Mouse (Mus musculus): Measurements from ENCODE around the gene Cryz. TPM values are rescaled to one million over a fixed set of nuclear protein-coding genes. Genes with fewer than 3 reads are reported as not detected.

The Cryz gene
- polyA plus RNA-seq, 1 experiment = 7.6 TPM

GRCm38 (mm10) chr3:154653454-154653853 is 56.9 kb downstream of the Cryz start:
- TF ChIP-seq POLR2A (IDR thresholded peaks at IDR 0.05; ENCODE audit: borderline replicate concordance, extremely low read depth, insufficient read depth, insufficient read length, poor library complexity, severe bottlenecking) (no peak), CTCF (IDR thresholded peaks at IDR 0.05; ENCODE audit: borderline replicate concordance, extremely low read depth, insufficient read depth, insufficient read length) (no peak)
- no peak for DNase-seq (ENCODE audit: low read depth)

GRCm38 (mm10) chr3:154654284-154654683 is 57.8 kb downstream of the Cryz start:
- TF ChIP-seq POLR2A (IDR thresholded peaks at IDR 0.05; ENCODE audit: borderline replicate concordance, extremely low read depth, insufficient read depth, insufficient read length, poor library complexity, severe bottlenecking) (no peak), CTCF (IDR thresholded peaks at IDR 0.05; ENCODE audit: borderline replicate concordance, extremely low read depth, insufficient read depth, insufficient read length) (no peak)
- no peak for DNase-seq (ENCODE audit: low read depth)

GRCm38 (mm10) chr3:154654901-154655300 is 58.4 kb downstream of the Cryz start:
- no peak for DNase-seq (ENCODE audit: low read depth)
- TF ChIP-seq POLR2A (IDR thresholded peaks at IDR 0.05; ENCODE audit: borderline replicate concordance, extremely low read depth, insufficient read depth, insufficient read length, poor library complexity, severe bottlenecking) (no peak), CTCF (IDR thresholded peaks at IDR 0.05; ENCODE audit: borderline replicate concordance, extremely low read depth, insufficient read depth, insufficient read length) (no peak)

GRCm38 (mm10) chr3:154655711-154656110 is 59.2 kb downstream of the Cryz start:
- no peak for DNase-seq (ENCODE audit: low read depth)
- TF ChIP-seq CTCF (IDR thresholded peaks at IDR 0.05; ENCODE audit: borderline replicate concordance, extremely low read depth, insufficient read depth, insufficient read length) (no peak), POLR2A (IDR thresholded peaks at IDR 0.05; ENCODE audit: borderline replicate concordance, extremely low read depth, insufficient read depth, insufficient read length, poor library complexity, severe bottlenecking) (no peak)

- no peak for DNase-seq (ENCODE audit: low read depth)
- TF ChIP-seq CTCF (IDR thresholded peaks at IDR 0.05; ENCODE audit: borderline replicate concordance, extremely low read depth, insufficient read depth, insufficient read length) = no peak
- no peak for TF ChIP-seq POLR2A (IDR thresholded peaks at IDR 0.05; ENCODE audit: borderline replicate concordance, extremely low read depth, insufficient read depth, insufficient read length, poor library complexity, severe bottlenecking)
These were observed 67.0 kb downstream of the Cryz start, which contains the start of gene Erich3 for GRCm38 (mm10) chr3:154663545-154663944. Gene Erich3, plus strand, starts transcription at chr3:154663859.

GRCm38 (mm10) chr3:154663976-154664581 is 67.6 kb downstream of the Cryz start:
- TF ChIP-seq POLR2A (IDR thresholded peaks at IDR 0.05; ENCODE audit: borderline replicate concordance, extremely low read depth, insufficient read depth, insufficient read length, poor library complexity, severe bottlenecking) (no peak), CTCF (IDR thresholded peaks at IDR 0.05; ENCODE audit: borderline replicate concordance, extremely low read depth, insufficient read depth, insufficient read length) (no peak)
- DNase-seq (ENCODE audit: low read depth) = peak; percentile 88

GRCm38 (mm10) chr3:154664636-154665035 is 68.1 kb downstream of the Cryz start:
- DNase-seq (ENCODE audit: low read depth) = no peak
- no peak for TF ChIP-seq POLR2A (IDR thresholded peaks at IDR 0.05; ENCODE audit: borderline replicate concordance, extremely low read depth, insufficient read depth, insufficient read length, poor library complexity, severe bottlenecking)
- TF ChIP-seq CTCF (IDR thresholded peaks at IDR 0.05; ENCODE audit: borderline replicate concordance, extremely low read depth, insufficient read depth, insufficient read length) = no peak

- no peak for TF ChIP-seq POLR2A (IDR thresholded peaks at IDR 0.05; ENCODE audit: borderline replicate concordance, extremely low read depth, insufficient read depth, insufficient read length, poor library complexity, severe bottlenecking)
- DNase-seq (ENCODE audit: low read depth) = no peak
These were observed 72.0 kb downstream of the Cryz start for GRCm38 (mm10) chr3:154668485-154668884.

- DNase-seq (ENCODE audit: low read depth) = no peak
- TF ChIP-seq POLR2A (IDR thresholded peaks at IDR 0.05; ENCODE audit: borderline replicate concordance, extremely low read depth, insufficient read depth, insufficient read length, poor library complexity, severe bottlenecking) (no peak), CTCF (IDR thresholded peaks at IDR 0.05; ENCODE audit: borderline replicate concordance, extremely low read depth, insufficient read depth, insufficient read length) (no peak)
These were observed 74.1 kb downstream of the Cryz start for GRCm38 (mm10) chr3:154670584-154670983.

GRCm38 (mm10) chr3:154671013-154671412 is 74.5 kb downstream of the Cryz start:
- TF ChIP-seq POLR2A (IDR thresholded peaks at IDR 0.05; ENCODE audit: borderline replicate concordance, extremely low read depth, insufficient read depth, insufficient read length, poor library complexity, severe bottlenecking) (no peak), CTCF (IDR thresholded peaks at IDR 0.05; ENCODE audit: borderline replicate concordance, extremely low read depth, insufficient read depth, insufficient read length) (no peak)
- no peak for DNase-seq (ENCODE audit: low read depth)

Other genes with a start within 250 kb of the Cryz start
- gene Tyw3, start 393 bp downstream of the Cryz start, polyA plus RNA-seq (2012; rRNA removed) = 16.5 and 17.6 TPM in 2 replicates
- gene Erich3, start 67.1 kb downstream of the Cryz start, polyA plus RNA-seq (2012; rRNA removed) = 1.6 and 3.0 TPM in 2 replicates

Measured in brain, embryonic 14.5 days (tissue).